Mouse (Mus musculus): ENCODE measurements at regions not wholly inside any gene's neighbourhood (a gene's known extent, or its start where the extent isn't known, plus 50 kb on each side); places are given as distances from the start of the nearest gene placed in this dataset.

DNA sequence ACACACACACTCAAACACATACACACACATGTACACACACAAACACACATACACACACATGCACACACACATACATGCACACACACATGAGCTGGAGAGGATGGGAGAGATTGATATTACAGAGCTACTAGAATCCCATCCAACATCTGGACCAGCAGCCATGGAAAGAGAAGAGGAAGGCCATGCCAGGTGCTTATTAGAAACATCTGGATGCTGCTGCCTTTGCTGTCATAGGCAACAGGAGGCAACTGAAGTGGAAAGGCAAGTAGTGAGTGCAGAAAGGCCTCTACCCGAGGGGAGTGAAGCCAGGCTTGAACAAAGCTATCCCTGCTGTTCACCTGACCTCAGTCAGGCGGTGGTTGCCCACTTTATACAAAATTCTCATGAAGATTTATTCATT, 385.1 kb downstream of the Adra2a start:
- no peak for DNase-seq
- intact Hi-C loops (cut with DNase I) = no loop called here

DNA sequence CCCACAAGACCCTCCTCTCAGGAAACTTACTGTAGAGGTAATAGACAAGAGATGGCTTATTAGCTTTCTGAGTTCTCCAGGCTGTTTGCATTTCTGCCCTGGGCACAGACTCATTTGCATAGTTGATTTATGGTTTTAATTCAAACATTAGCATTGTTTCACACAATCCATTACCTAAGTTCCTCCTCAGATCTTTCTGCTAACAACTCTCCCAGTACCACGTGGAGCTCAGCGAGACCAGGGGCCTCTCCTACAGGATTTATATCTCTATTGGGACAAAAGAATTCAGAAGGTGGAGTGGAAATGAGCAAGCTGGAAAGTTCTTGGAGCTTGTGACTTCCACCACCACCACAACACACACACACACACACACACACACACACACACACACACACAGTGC, 396.8 kb downstream of the Adra2a start:
- DNase-seq = no peak
- intact Hi-C loops (cut with DNase I) = no loop called here

DNA sequence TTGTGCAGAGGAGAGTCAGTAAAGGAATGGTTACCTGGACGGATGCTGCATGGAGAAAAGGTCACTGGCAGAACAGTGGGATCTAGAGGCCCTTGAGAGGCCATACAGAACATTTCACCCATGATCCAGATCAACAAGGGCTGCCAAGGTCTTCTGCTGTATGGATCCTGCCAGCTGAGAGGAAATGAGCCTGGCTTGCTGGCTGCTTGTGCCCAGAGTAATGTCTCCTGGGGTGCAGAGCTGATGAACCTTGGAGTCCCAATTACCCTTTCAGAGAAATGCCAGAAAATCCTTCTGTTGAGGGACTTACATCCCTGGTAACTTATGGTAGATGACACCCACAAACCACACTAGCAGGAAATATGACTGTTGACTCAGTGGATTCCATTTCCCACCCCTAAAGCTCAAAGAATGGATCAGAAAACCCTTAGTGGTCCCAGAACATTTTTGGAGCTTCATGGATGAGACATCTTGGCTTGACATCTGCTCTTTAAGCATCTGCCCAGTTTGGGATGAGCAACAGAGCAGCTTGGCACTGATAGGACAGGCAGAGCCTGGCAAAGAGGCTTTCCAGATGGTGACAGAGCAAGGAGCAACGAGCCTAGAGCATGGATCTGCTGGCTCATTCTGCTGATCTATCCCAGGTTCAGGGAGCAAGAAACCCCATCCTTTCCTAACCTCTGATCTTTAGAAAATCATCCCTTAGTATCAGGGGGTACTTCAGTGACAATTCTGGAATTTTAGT, 416.6 kb downstream of the Adra2a start:
- intact Hi-C loops (cut with DNase I) = no loop called here
- no peak for DNase-seq

DNA sequence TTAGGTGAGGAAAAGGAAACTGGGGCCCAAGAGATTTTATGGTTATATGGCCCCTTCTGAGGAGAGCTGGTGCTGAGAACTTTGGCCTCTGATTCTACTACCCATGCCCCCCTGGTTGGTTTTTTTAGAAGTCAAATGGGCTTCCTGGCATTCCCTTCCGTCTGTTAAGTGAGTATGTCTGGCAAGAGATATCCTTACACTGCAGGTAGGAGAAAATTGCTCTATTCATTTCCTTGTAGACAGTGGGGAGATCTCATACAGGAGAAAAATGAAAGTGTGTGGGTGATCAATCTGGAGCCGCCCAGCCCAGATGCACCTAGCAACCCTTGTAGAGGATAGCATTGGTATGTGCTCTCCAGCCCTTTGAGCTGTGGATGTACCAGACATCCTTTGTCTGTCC, 418.5 kb downstream of the Adra2a start:
- intact Hi-C loops (cut with DNase I) = no loop called here

DNA sequence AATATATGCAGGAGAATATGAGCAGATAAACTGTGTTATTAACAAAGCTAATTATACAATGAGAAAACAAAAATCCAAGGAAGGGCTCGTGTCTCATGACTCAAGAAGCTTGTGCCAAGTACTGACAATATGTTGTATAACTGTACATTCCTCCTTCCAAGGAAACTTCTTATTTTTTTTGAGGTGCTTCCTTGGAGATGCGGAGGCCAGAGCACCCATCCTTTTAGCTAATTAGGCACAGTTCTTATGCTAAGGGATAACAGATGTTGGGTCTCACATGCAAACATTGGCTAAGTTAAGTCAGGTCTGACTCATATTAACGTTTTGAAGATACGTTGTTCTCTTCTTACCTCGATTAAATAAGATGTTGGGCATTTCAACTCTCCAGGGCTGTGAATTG, 426.1 kb downstream of the Adra2a start:
- intact Hi-C loops (cut with DNase I) = no loop called here
- no peak for DNase-seq

More for the DNA sequence above, 418.5 kb downstream of the Adra2a start:
- no peak for DNase-seq

DNA sequence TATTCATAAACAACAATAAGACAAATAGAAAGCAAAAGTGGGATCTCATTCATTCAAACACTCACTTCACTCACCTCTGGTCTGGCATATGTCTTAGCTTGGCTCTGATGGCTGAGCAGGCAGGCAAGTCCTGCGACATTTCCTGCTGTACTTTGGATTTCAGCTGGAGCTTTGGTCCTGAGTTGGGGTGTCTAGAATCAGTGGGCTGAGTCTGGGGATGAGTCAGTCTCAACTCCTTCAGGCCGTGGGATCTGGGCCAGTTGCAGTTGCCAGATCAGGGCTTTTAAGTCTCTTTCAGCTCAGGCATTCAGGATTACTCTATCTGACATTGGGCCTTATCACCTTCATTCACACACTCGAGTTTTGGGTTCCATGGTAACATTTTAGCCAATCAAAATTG, 454.1 kb downstream of the Adra2a start:
- intact Hi-C loops (cut with DNase I) = no loop called here
- no peak for DNase-seq

DNA sequence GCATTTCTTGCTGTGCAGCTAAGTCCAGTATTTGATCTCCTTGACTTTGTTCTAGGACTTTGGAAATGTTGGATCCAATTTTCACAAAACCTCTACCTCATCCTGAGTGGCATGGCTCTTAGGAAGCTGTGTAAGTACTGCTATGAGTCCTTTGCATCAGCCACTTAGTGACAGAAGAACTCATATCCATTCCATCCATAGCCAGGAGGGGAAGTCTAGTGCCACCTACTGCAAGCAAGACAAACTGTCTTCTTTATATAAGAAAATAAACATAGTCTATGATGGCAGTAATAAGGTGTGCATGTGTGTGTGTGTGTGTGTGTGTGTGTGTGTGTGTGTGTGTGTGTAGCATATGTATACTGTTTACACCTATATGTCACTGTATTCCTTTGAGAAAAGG, 489.9 kb downstream of the Adra2a start:
- intact Hi-C loops (cut with DNase I) = loop anchor here (2.0 kb wide), 1 partner anchor 489 kb away; the partner anchor contains the start of gene Adra2a
- DNase-seq = peak in 1 of 2 experiments; percentile 4

DNA sequence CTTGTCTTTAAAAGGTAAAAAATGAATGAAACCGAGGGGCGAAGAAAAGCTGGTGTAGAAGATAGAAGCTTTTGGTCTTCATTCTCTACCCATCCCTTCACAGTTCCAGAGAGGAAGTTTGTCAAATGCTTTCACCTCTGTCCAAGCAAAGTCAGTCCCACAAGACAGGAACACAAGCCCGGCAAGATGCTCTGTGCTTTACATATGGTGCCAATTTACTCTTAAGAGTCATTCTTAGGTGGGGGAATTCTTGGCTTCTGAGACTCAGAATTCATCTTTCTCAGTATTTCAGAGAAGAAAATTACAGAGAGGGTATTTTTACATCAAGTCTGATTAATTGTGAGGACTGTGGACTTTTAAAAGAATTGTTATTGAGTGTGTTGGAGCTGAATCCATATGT, 511.4 kb downstream of the Adra2a start:
- DNase-seq = no peak
- intact Hi-C loops (cut with DNase I) = no loop called here

DNA sequence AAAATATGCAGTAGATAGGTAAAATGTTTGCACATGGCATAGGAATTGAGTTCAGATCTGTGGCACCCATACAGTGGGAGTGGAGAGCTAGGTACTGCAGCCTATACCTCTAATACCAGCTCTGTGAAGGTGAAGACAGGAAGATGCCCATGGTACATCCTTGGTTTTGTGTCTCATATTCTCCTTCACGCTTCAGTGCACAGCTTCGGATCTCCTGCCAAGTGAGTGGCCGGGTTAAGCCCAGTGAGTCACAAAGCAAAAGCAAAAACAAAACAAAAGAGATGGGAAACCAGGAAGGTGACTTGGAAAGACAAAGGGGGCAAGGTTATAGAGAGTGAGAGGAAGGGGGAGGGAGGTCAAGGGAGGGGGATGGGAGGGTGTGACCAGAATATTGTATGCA, 514.0 kb downstream of the Adra2a start:
- no peak for DNase-seq
- intact Hi-C loops (cut with DNase I) = no loop called here

DNA sequence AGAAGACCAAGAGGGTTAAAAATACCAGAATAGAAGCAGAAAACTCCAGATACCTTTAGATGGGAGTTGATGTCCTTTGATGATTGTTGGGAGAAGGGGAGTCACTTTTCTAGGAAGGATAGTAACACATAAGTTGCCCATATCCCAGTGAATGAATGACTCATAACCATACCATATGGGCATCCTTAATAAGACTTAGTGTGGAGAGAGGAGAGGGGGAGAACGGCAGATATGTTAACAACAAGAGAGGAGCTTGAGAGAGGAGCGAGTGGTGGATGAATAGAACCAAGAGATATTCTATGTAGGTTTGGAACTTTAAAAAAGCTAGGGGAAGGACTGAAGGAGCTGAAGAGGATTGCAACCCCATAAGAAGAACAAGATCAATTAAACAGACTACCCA, 539.6 kb downstream of the Adra2a start:
- no peak for DNase-seq
- intact Hi-C loops (cut with DNase I) = no loop called here

DNA sequence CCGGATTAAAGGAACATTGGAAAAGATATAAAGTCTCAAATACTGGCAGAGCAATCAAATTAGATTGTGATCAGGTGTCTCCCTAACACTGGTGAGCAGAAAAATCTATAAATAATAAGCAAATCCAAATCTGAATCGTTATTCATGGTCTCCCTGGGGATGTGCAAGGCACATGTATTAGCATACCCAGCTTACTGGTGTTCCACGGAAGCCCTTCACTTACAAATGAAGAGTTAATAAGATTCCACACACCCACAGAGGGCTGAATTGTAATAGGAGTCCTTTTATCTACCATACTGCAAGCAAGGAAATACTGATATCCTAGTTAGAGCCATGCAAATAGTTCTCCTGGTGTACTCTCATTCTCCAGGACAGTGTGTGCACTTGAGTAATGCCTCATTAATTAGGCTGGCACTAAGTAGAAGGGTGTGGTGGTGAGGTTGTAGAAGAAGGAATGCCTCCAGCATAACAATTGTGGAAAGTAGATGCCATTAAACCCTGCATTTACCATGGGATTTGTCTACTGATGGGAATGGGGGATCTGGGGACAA, 540.8 kb downstream of the Adra2a start:
- intact Hi-C loops (cut with DNase I) = no loop called here
- no peak for DNase-seq

DNA sequence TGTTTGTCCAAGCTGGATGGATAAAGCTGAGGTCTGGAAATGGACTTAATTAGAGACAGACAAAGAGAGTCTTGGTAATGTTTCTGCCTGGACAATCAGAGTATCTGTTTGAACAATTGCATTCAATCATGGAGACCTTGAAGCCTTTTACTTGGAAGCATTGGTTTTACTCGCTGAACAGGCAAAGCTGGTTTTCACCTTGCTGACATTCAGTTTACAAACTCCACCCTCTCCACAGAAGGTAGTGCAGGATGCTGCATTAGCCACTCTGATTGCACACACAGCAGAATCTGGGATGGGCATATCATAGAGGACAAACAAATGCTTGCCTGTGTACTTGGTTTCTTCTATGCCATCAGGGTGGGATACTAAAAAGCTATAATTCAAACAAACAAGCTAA, 541.4 kb downstream of the Adra2a start:
- no peak for DNase-seq
- intact Hi-C loops (cut with DNase I) = no loop called here

DNA sequence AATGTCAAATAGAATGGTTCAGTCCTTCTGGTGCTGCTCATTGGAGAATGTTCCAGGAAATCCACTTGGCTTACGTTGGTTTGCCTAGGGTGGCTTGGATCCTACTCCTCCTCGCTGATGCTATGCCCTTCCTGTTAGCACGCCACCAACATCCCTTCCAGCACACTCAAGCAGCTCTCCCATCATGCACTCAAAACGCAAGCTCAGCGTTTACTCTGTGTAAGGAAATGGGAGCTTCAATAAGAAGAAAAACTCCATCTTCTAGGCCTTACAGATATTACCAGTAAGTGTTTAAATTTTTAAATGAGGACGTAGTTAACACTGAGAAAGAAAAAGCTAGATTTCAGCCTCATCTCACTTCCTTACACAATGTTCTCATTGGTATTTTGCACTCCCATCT, 523.7 kb downstream of the Gpam start:
- intact Hi-C loops (cut with DNase I) = no loop called here

DNA sequence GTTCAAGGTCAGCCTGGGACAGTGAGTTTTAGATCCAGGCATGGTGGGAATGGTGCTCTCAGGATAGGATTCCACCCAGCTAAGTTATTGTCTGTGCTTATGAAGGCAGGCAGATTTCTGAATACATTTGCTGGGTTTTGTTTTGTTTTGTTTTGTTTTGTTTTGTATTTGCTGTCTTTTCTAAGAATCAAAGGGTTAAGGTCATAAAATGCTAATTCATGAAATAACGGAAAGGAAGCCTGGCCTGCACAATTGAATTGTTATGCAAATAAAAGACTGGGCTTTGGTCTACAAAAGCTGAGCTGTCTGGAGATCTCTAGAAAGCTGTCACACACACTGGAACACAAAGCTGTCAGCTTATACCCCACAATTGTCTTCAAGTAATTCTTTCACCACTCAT, 521.7 kb downstream of the Gpam start:
- no peak for DNase-seq
- intact Hi-C loops (cut with DNase I) = no loop called here

More for the DNA sequence above, 523.7 kb downstream of the Gpam start:
- no peak for DNase-seq

DNA sequence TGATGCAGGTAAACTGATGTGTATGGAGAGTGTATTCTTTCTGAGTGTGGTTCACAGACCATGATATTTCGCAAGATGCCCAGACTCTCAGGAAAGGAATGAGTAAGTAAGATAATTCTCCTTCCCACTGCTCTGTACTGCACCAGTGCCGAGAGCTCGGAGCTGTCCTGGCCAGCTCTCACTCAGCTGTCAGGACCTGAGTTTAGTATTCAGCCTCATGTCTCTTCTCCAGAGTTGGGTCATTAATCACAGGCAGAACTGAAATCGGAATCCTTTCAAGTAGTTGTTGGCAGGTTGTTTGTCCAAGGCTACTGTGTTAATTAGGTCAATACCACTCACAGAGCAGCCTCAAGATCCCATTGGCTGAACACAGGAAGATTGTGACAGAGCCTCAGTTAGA, 510.1 kb downstream of the Gpam start:
- intact Hi-C loops (cut with DNase I) = no loop called here

More for the DNA sequence above, 510.1 kb downstream of the Gpam start:
- no peak for DNase-seq
